Mouse (Mus musculus): ENCODE measurements around the gene Dok3.
A peak's percentile ranks its signal among the peaks of the same experiment; 100 is the strongest.

Gene Dok3

GRCm38 (mm10) chr13:55540933-55541332 is 11.8 kb upstream of the Dok3 start:
- DNase-seq (ENCODE audit: low spot score in 2 of 2) = no peak

GRCm38 (mm10) chr13:55536194-55537175 is 7.4 kb upstream of the Dok3 start, which contains the start of gene Ddx41:
Ddx41 (minus strand) TSS chr13:55536658.
- DNase-seq (ENCODE audit: low spot score in 2 of 2) = peak; percentile 100

GRCm38 (mm10) chr13:55535796-55536193 is 6.7 kb upstream of the Dok3 start:
- DNase-seq (ENCODE audit: low spot score in 2 of 2) = no peak

GRCm38 (mm10) chr13:55535191-55535590 is 6.1 kb upstream of the Dok3 start:
- no peak for DNase-seq (ENCODE audit: low spot score in 2 of 2)

- DNase-seq (ENCODE audit: low spot score in 2 of 2) = no peak
These were observed 993 bp downstream of the Dok3 start for GRCm38 (mm10) chr13:55527834-55528772.

- DNase-seq (ENCODE audit: low spot score in 2 of 2) = no peak
These were observed 1.9 kb downstream of the Dok3 start for GRCm38 (mm10) chr13:55527212-55527611.

GRCm38 (mm10) chr13:55525733-55526553 is 3.2 kb downstream of the Dok3 start:
- no peak for DNase-seq (ENCODE audit: low spot score in 2 of 2)

- no peak for DNase-seq (ENCODE audit: low spot score in 2 of 2)
These were observed 5.0 kb downstream of the Dok3 start for GRCm38 (mm10) chr13:55523951-55524600.

GRCm38 (mm10) chr13:55523278-55523677 is 5.8 kb downstream of the Dok3 start:
- no peak for DNase-seq (ENCODE audit: low spot score in 2 of 2)

GRCm38 (mm10) chr13:55522730-55523129 is 6.4 kb downstream of the Dok3 start:
- no peak for DNase-seq (ENCODE audit: low spot score in 2 of 2)

GRCm38 (mm10) chr13:55519606-55520005 is 9.5 kb downstream of the Dok3 start:
- DNase-seq (ENCODE audit: low spot score in 2 of 2) = no peak

- peak; percentile 69 to 89 for DNase-seq (ENCODE audit: low spot score in 2 of 2)
These were observed 12.1 kb downstream of the Dok3 start for GRCm38 (mm10) chr13:55516955-55517354.

- DNase-seq (ENCODE audit: low spot score in 2 of 2) = no peak
These were observed 15.3 kb downstream of the Dok3 start for GRCm38 (mm10) chr13:55513828-55514227.

GRCm38 (mm10) chr13:55513111-55513748 is 15.9 kb downstream of the Dok3 start, which contains the start of gene Pdlim7:
Pdlim7 (minus strand) TSS chr13:55513676.
- DNase-seq (ENCODE audit: low spot score in 2 of 2) = peak; percentile 73 to 77

- no peak for DNase-seq (ENCODE audit: low spot score in 2 of 2)
These were observed 16.6 kb downstream of the Dok3 start for GRCm38 (mm10) chr13:55512379-55513031.

- DNase-seq (ENCODE audit: low spot score in 2 of 2) = no peak
These were observed 17.6 kb downstream of the Dok3 start for GRCm38 (mm10) chr13:55511492-55511861.

GRCm38 (mm10) chr13:55510668-55511491 is 18.2 kb downstream of the Dok3 start:
- no peak for DNase-seq (ENCODE audit: low spot score in 2 of 2)

GRCm38 (mm10) chr13:55510332-55510667 is 18.8 kb downstream of the Dok3 start:
- no peak for DNase-seq (ENCODE audit: low spot score in 2 of 2)

- DNase-seq (ENCODE audit: low spot score in 2 of 2) = no peak
These were observed 20.6 kb downstream of the Dok3 start for GRCm38 (mm10) chr13:55508531-55508930.

All from frontal cortex, postnatal 14 days (tissue).